Mouse (Mus musculus) kidney, postnatal 0 days (tissue): ENCODE results near the gene Fbxl15. TPM values are rescaled to one million over a fixed set of nuclear protein-coding genes. Genes with fewer than 3 reads are reported as not detected.

ENCODE experiments used
- ATAC-seq: fragments of 200-750 bp; cut with Nextera tagmentation; replicated peaks from 2 replicates; pipeline ENCODE4 v1.8.0; 2017; ENCODE audit warnings: low read depth, moderate number of reproducible peaks, moderate TSS enrichment, moderate library complexity; ENCODE audit not compliant: low FRiP score
- DNase-seq: peaks from one replicate; pipeline ENCODE4 v3.0.0-alpha.2; 2016; ENCODE audit warnings: low spot score
- H3K27ac ChIP-seq: fragments of 300-500 bp; sonication (generic); 2 replicates; pipeline ENCODE4 v1.5.1; 2014; ENCODE audit warnings: mild to moderate bottlenecking
- H3K27me3 ChIP-seq: fragments of 300-500 bp; sonication (generic); 2 replicates; pipeline ENCODE4 v1.6.1; 2014; ENCODE audit warnings: low read length, mixed read lengths; ENCODE audit not compliant: insufficient read depth
- H3K36me3 ChIP-seq: fragments of 300-500 bp; sonication (generic); 2 replicates; pipeline ENCODE4 v1.6.1; 2014; ENCODE audit warnings: low read length, mixed read lengths; ENCODE audit not compliant: insufficient read depth
- H3K4me1 ChIP-seq: fragments of 300-500 bp; sonication (generic); replicated peaks from 2 replicates; pipeline ENCODE4 v1.6.1; 2014; ENCODE audit warnings: antibody characterized with exemption, low read length, mixed read lengths; ENCODE audit not compliant: insufficient read depth
- H3K4me2 ChIP-seq: fragments of 300-500 bp; sonication (generic); 2 replicates; pipeline ENCODE4 v1.6.1; 2014; ENCODE audit warnings: mild to moderate bottlenecking, low read length, moderate library complexity, mixed read lengths
- H3K4me3 ChIP-seq: fragments of 300-500 bp; sonication (generic); replicated peaks from 2 replicates; pipeline ENCODE4 v1.5.1; 2014; ENCODE audit warnings: low read depth, low read length
- H3K9ac ChIP-seq: fragments of 300-500 bp; sonication (generic); 2 replicates; pipeline ENCODE4 v1.6.1; 2014; ENCODE audit warnings: low read depth, low read length
- H3K9me3 ChIP-seq: fragments of 300-500 bp; sonication (generic); replicated peaks from 2 replicates; pipeline ENCODE4 v1.6.1; 2016; ENCODE audit warnings: low read length, inconsistent platforms, mixed read lengths
- CTCF ChIP-seq: IDR thresholded peaks from 2 replicates; pipeline ENCODE4 v1.5.1; 2016; ENCODE audit warnings: antibody characterized with exemption, low read depth, mild to moderate bottlenecking, moderate library complexity
- WGBS: fragments of 180-500 bp; shearing (Covaris S2); extraction: QIAGEN DNeasy Blood & Tissue Kit; methylation state at CpG from one replicate; pipeline ENCODE4 v1.1.7; 2014; 5-methylcytosine and 5-hydroxymethylcytosine counted together
- polyA plus RNA-seq: library from polyadenylated mRNA; unstranded; fragments of >200 nt; fragmentation: Nextera tagmentation; extraction: Ambion mirVana; gene quantifications from 2 replicates; pipeline ENCODE4 v1.2.1, GENCODE M21; 2015

The Fbxl15 gene
- polyA plus RNA-seq, 1 experiment from 2014 or later, result 33.8 TPM

DNA sequence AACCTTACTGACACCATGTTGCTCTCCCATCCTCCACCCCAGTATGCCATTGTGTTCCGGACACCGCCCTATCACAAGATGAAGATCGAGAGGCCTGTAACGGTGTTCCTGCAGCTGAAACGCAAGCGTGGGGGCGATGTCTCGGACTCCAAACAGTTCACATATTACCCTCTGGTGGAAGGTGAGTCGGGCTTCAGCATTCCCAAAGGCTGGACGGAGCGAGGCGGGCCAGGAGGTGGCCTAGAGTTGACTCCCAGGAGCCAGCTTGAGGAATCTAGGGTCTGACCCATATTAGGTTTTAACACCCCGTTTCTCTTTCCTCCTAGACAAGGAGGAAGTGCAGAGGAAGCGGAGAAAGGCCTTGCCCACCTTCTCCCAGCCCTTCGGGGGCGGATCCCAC is 19.7 kb upstream of the Fbxl15 start:
- WGBS, result 68% methylated on average over 16 of the region's 16 CpGs
- no peak for TF ChIP-seq CTCF
- H3K4me2 ChIP-seq, result peak overlapping the region; percentile 84; the same call in 1 of the 2 replicates

GRCm38 (mm10) chr19:46308706-46309435 is 19.1 kb upstream of the Fbxl15 start:
- peak overlapping the region; percentile 84 for H3K4me2 ChIP-seq
- peaks cover 5% of the 10 kb centered on the region; the same call in 1 of the 2 replicates for H3K4me1 ChIP-seq
- no peak for ATAC-seq
- H3K36me3 ChIP-seq, result peaks cover 18% of the 10 kb centered on the region
- H3K27ac ChIP-seq, result no peak overlapping the region
- peak; percentile 96 for TF ChIP-seq CTCF
- peaks cover 1% of the 10 kb centered on the region; the same call in 1 of the 2 replicates for H3K27me3 ChIP-seq
- H3K9me3 ChIP-seq, result no peaks in the 10 kb centered on the region
- peak; percentile 90 for DNase-seq
- peak overlapping the region; percentile 33 for H3K4me3 ChIP-seq
- peak overlapping the region; percentile 44; the same call in 1 of the 2 replicates for H3K9ac ChIP-seq
- 2% methylated on average over 47 of the region's 47 CpGs for WGBS

More for the DNA sequence above, 19.7 kb upstream of the Fbxl15 start:
- Histone ChIP-seq H3K27ac (no peak overlapping the region), H3K36me3 (peaks cover 18% of the 10 kb centered on the region), H3K4me1 (peaks cover 5% of the 10 kb centered on the region; the same call in 1 of the 2 replicates), H3K4me3 (no peak overlapping the region), H3K27me3 (no peaks in the 10 kb centered on the region), H3K9ac (no peak overlapping the region), H3K9me3 (no peaks in the 10 kb centered on the region)
- no peak for ATAC-seq
- no peak for DNase-seq

DNA sequence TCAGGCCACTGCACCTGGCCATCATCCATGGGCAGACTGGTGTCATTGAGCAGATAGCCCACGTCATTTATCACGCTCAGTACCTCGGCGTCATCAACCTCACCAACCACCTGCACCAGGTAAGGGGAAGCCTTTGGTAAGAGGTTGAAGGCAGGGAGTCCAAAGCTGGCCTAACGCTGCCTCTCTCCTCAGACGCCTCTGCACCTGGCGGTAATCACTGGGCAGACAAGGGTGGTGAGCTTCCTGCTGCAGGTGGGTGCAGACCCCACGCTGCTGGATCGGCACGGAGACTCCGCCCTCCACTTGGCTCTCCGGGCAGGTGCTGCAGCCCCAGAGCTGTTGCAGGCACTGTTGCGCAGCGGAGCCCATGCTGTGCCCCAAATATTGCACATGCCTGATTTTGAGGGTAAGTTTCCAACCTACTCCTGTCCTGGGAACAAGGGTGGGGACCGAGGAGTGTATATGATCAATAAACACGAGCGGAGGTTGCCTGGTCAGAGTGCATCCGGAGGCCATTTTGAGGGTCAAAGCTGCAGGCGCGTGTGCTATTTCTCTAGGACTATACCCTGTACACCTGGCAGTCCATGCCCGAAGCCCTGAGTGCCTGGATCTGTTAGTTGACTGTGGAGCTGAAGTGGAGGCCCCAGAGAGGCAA is 18.2 kb upstream of the Fbxl15 start:
- ATAC-seq (no peak), DNase-seq (no peak)
- peaks cover 10% of the 10 kb centered on the region; the same call in 1 of the 2 replicates for H3K27me3 ChIP-seq
- H3K4me1 ChIP-seq, result peaks cover 5% of the 10 kb centered on the region; the same call in 1 of the 2 replicates
- H3K4me2 ChIP-seq, result no peak overlapping the region
- 85% methylated on average over 21 of the region's 21 CpGs for WGBS
- H3K9me3 ChIP-seq, result no peaks in the 10 kb centered on the region
- no peak overlapping the region for H3K27ac ChIP-seq
- H3K36me3 ChIP-seq, result peaks cover 18% of the 10 kb centered on the region
- H3K9ac ChIP-seq, result no peak overlapping the region
- no peak for TF ChIP-seq CTCF
- H3K4me3 ChIP-seq, result no peak overlapping the region

- Histone ChIP-seq H3K27ac (no peak overlapping the region), H3K27me3 (peaks cover 17% of the 10 kb centered on the region), H3K9ac (no peak overlapping the region), H3K36me3 (peaks cover 18% of the 10 kb centered on the region), H3K4me2 (no peak overlapping the region), H3K4me1 (peaks cover 5% of the 10 kb centered on the region; the same call in 1 of the 2 replicates), H3K4me3 (no peak overlapping the region), H3K9me3 (no peaks in the 10 kb centered on the region)
- WGBS, result 91% methylated on average over 12 of the region's 12 CpGs
- ATAC-seq, result no peak
- no peak for TF ChIP-seq CTCF
- DNase-seq, result no peak
Observed at GRCm38 (mm10) chr19:46310312-46310865, 17.6 kb upstream of the Fbxl15 start.

DNA sequence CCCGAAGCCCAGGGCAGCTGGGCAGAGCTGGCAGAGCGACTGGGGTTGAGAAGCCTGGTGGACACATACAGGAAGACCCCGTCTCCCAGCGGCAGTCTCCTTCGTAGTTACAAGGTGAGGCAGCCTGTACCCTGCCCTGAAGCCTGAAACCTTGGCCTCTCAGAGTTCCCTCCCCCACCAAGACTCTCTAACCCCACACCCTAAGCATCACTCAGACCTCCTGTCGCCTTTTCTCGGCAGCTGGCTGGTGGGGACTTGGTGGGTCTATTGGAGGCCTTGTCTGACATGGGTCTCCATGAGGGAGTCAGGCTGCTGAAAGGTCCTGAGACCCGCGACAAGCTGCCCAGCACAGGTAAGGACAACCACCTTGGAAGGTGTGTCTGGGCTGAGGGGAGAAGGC is 16.6 kb upstream of the Fbxl15 start:
- TF ChIP-seq CTCF, result no peak
- DNase-seq, result no peak
- no peak for ATAC-seq
- Histone ChIP-seq H3K4me1 (no peaks in the 10 kb centered on the region; the same call in 1 of the 2 replicates), H3K4me3 (no peak overlapping the region), H3K4me2 (no peak overlapping the region), H3K27ac (no peak overlapping the region), H3K9me3 (no peaks in the 10 kb centered on the region), H3K9ac (no peak overlapping the region), H3K36me3 (peaks cover 18% of the 10 kb centered on the region), H3K27me3 (peaks cover 26% of the 10 kb centered on the region)
- WGBS, result 92% methylated on average over 9 of the region's 9 CpGs

- ATAC-seq, result no peak
- no peak for DNase-seq
- no peak overlapping the region for H3K27ac ChIP-seq
- no peak overlapping the region for H3K9ac ChIP-seq
- no peak for TF ChIP-seq CTCF
- peaks cover 4% of the 10 kb centered on the region for H3K4me1 ChIP-seq
- H3K27me3 ChIP-seq, result peaks cover 38% of the 10 kb centered on the region
- no peak overlapping the region for H3K4me2 ChIP-seq
- no peaks in the 10 kb centered on the region for H3K9me3 ChIP-seq
- no peak overlapping the region for H3K4me3 ChIP-seq
- H3K36me3 ChIP-seq, result peaks cover 18% of the 10 kb centered on the region
- WGBS, result 88% methylated on average over 21 of the region's 21 CpGs
Observed at GRCm38 (mm10) chr19:46312566-46312965, 15.4 kb upstream of the Fbxl15 start.
